Mouse (Mus musculus) hindbrain, embryonic 11.5 days (tissue): ENCODE data around the gene Lamc2. TPM values are rescaled to one million over a fixed set of nuclear protein-coding genes. Genes with fewer than 3 reads are reported as not detected.

Experiments
- ATAC-seq: fragments of 200-750 bp; cut with Nextera tagmentation; 2 replicates; pipeline ENCODE4 v1.8.0; 2017; ENCODE audit warnings: mild to moderate bottlenecking, moderate TSS enrichment, moderate library complexity; ENCODE audit not compliant: low FRiP score
- DNase-seq: peaks from one replicate; pipeline ENCODE4 v3.0.0-alpha.2; 2015; ENCODE audit warnings: low spot score
- H3K27ac ChIP-seq: fragments of 300-500 bp; sonication (generic); 2 replicates; pipeline ENCODE4 v1.5.1; 2014; ENCODE audit warnings: mild to moderate bottlenecking, low read depth, low read length
- H3K27me3 ChIP-seq: fragments of 300-500 bp; sonication (generic); 2 replicates; pipeline ENCODE4 v1.6.1; 2014; ENCODE audit warnings: mild to moderate bottlenecking, low read length, moderate library complexity, mixed read lengths; ENCODE audit not compliant: control insufficient read depth, insufficient read depth
- H3K36me3 ChIP-seq: fragments of 300-500 bp; sonication (generic); 2 replicates; pipeline ENCODE4 v1.6.1; 2014; ENCODE audit warnings: mild to moderate bottlenecking, low read length, moderate library complexity, mixed read lengths; ENCODE audit not compliant: control insufficient read depth, insufficient read depth
- H3K4me1 ChIP-seq: fragments of 300-500 bp; sonication (generic); replicated peaks from 2 replicates; pipeline ENCODE4 v1.6.1; 2014; ENCODE audit warnings: low read length, mixed read lengths; ENCODE audit not compliant: control insufficient read depth, insufficient read depth
- H3K4me2 ChIP-seq: fragments of 300-500 bp; sonication (generic); replicated peaks from 2 replicates; pipeline ENCODE4 v1.6.1; 2014; ENCODE audit warnings: mild to moderate bottlenecking, low read depth, low read length
- H3K4me3 ChIP-seq: fragments of 300-500 bp; sonication (generic); 2 replicates; pipeline ENCODE4 v1.5.1; 2014; ENCODE audit warnings: low read depth, low read length
- H3K9ac ChIP-seq: fragments of 300-500 bp; sonication (generic); 2 replicates; pipeline ENCODE4 v1.6.1; 2014; ENCODE audit warnings: low read depth, low read length
- H3K9me3 ChIP-seq: fragments of 300-500 bp; sonication (generic); 2 replicates; pipeline ENCODE4 v1.6.1; 2016; ENCODE audit warnings: low read length; ENCODE audit not compliant: control insufficient read depth
- WGBS: fragments of 180-500 bp; shearing (Covaris S2); extraction: QIAGEN DNeasy Blood & Tissue Kit; methylation state at CpG from one replicate; pipeline ENCODE4 v1.1.7; 2014; 5-methylcytosine and 5-hydroxymethylcytosine counted together
- polyA plus RNA-seq: library from polyadenylated mRNA; unstranded; fragments of >200 nt; fragmentation: Nextera tagmentation; extraction: Ambion mirVana; gene quantifications from 2 replicates; pipeline ENCODE4 v1.2.1, GENCODE M21; 2014

The Lamc2 gene
- polyA plus RNA-seq: 0.77 and 1.0 TPM in 2 replicates

GRCm38 (mm10) chr1:153185828-153186803 is at the start of gene Lamc2:
Lamc2 (minus strand) TSS chr1:153186447.
- peak; percentile 58 for DNase-seq
- H3K36me3 ChIP-seq: no peaks in the 10 kb centered on the region
- H3K27me3 ChIP-seq: peaks cover 25% of the 10 kb centered on the region
- ATAC-seq: peak; percentile 56; the same call in 1 of the 2 replicates
- no peaks in the 10 kb centered on the region for H3K9me3 ChIP-seq
- H3K4me2 ChIP-seq: peak within 1 kb of the TSS; percentile 58
- 3% methylated on average over 34 of the region's 46 CpGs for WGBS
- peak within 1 kb of the TSS; percentile 36 for H3K4me3 ChIP-seq
- no peak within 1 kb of the TSS for H3K27ac ChIP-seq
- peak within 1 kb of the TSS; percentile 28; the same call in 1 of the 2 replicates for H3K9ac ChIP-seq
- no peaks in the 10 kb centered on the region; the same call in 1 of the 2 replicates for H3K4me1 ChIP-seq

GRCm38 (mm10) chr1:153235576-153235975 is 49.3 kb upstream of the Lamc2 start:
- WGBS: 90% methylated on average over 4 of the region's 4 CpGs
- Histone ChIP-seq H3K4me3 (no peak overlapping the region), H3K36me3 (no peaks in the 10 kb centered on the region; the same call in 1 of the 2 replicates), H3K9ac (no peak overlapping the region), H3K9me3 (no peaks in the 10 kb centered on the region), H3K27me3 (no peaks in the 10 kb centered on the region), H3K4me1 (no peaks in the 10 kb centered on the region), H3K27ac (no peak overlapping the region), H3K4me2 (no peak overlapping the region)
- DNase-seq (no peak), ATAC-seq (no peak)

GRCm38 (mm10) chr1:153231681-153232080 is 45.4 kb upstream of the Lamc2 start:
- no peak for ATAC-seq
- DNase-seq: no peak
- Histone ChIP-seq H3K27me3 (no peaks in the 10 kb centered on the region), H3K27ac (no peak overlapping the region), H3K9ac (no peak overlapping the region), H3K4me3 (no peak overlapping the region), H3K4me2 (no peak overlapping the region), H3K4me1 (no peaks in the 10 kb centered on the region), H3K9me3 (no peaks in the 10 kb centered on the region), H3K36me3 (no peaks in the 10 kb centered on the region; the same call in 1 of the 2 replicates)
- 94% methylated on average over 9 of the region's 9 CpGs for WGBS

DNA sequence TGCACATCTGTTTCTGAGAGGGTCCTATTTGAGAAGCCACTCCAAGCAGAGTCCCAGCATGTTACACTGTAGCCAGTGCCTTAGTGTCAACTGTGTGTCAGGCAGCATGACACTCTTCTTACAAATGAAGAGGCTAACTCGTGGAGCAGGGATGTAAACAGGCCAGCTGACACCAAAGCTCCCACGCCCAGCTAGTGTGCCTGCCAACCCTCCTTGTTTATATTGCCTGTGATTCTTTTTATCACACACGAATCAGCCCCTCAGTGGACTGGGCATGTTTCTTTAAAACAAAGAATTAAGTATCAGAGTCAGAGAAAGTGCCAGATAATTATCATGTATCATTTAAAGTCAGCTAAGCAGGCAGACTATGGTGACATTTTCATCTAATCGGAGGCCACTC is 41.7 kb upstream of the Lamc2 start:
- H3K36me3 ChIP-seq: no peaks in the 10 kb centered on the region; the same call in 1 of the 2 replicates
- no peak for ATAC-seq
- 78% methylated on average over 4 of the region's 4 CpGs for WGBS

GRCm38 (mm10) chr1:153227096-153227495 is 40.8 kb upstream of the Lamc2 start:
- Histone ChIP-seq H3K27me3 (no peaks in the 10 kb centered on the region), H3K9ac (no peak overlapping the region), H3K4me3 (no peak overlapping the region), H3K27ac (no peak overlapping the region), H3K4me2 (no peak overlapping the region), H3K9me3 (no peaks in the 10 kb centered on the region), H3K4me1 (no peaks in the 10 kb centered on the region), H3K36me3 (no peaks in the 10 kb centered on the region; the same call in 1 of the 2 replicates)
- WGBS: 90% methylated on average over 8 of the region's 8 CpGs
- ATAC-seq (no peak), DNase-seq (no peak)

More for the DNA sequence above, 41.7 kb upstream of the Lamc2 start:
- DNase-seq: no peak
- Histone ChIP-seq H3K9me3 (no peaks in the 10 kb centered on the region), H3K4me3 (no peak overlapping the region), H3K9ac (no peak overlapping the region), H3K27me3 (no peaks in the 10 kb centered on the region), H3K4me1 (no peaks in the 10 kb centered on the region), H3K27ac (no peak overlapping the region), H3K4me2 (no peak overlapping the region)

- Histone ChIP-seq H3K9ac (no peak overlapping the region), H3K27me3 (no peaks in the 10 kb centered on the region), H3K27ac (no peak overlapping the region), H3K36me3 (no peaks in the 10 kb centered on the region; the same call in 1 of the 2 replicates), H3K4me3 (no peak overlapping the region), H3K4me2 (no peak overlapping the region), H3K9me3 (no peaks in the 10 kb centered on the region), H3K4me1 (no peaks in the 10 kb centered on the region)
- DNase-seq (no peak), ATAC-seq (no peak)
- 92% methylated on average over 21 of the region's 21 CpGs for WGBS
These were observed 39.8 kb upstream of the Lamc2 start for GRCm38 (mm10) chr1:153225786-153226725.

DNA sequence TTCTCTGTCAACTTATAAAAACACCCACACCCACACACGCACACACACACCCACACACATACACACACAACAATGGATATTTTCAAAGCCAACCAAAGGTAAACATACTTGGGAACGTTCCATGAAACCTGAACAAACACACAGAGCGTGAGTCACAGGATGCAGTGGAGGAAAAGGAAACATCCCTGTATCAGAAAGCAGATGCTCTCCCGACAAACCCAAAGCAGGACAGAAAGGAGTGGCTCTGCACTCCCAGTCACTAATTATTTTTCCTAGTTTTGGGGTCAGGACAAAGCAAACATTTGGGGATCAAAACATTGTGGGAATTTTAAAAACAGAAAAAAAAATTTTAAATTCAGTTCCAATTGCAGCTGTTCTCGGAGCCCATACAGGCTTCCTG is 38.1 kb upstream of the Lamc2 start:
- H3K36me3 ChIP-seq: no peaks in the 10 kb centered on the region; the same call in 1 of the 2 replicates

GRCm38 (mm10) chr1:153219376-153219775 is 33.1 kb upstream of the Lamc2 start:
- Histone ChIP-seq H3K9me3 (no peaks in the 10 kb centered on the region), H3K36me3 (no peaks in the 10 kb centered on the region), H3K4me3 (no peak overlapping the region), H3K27ac (no peak overlapping the region), H3K4me2 (no peak overlapping the region), H3K27me3 (no peaks in the 10 kb centered on the region), H3K9ac (no peak overlapping the region), H3K4me1 (no peaks in the 10 kb centered on the region)
- no peak for DNase-seq
- 63% methylated on average over 9 of the region's 9 CpGs for WGBS
- no peak for ATAC-seq

More for the DNA sequence above, 38.1 kb upstream of the Lamc2 start:
- Histone ChIP-seq H3K4me1 (no peaks in the 10 kb centered on the region), H3K9me3 (no peaks in the 10 kb centered on the region), H3K9ac (no peak overlapping the region), H3K27ac (no peak overlapping the region), H3K4me2 (no peak overlapping the region), H3K4me3 (no peak overlapping the region), H3K27me3 (no peaks in the 10 kb centered on the region)
- DNase-seq (no peak), ATAC-seq (no peak)
- WGBS: 71% methylated on average over 5 of the region's 5 CpGs
